Mouse (Mus musculus) lung, postnatal 0 days (tissue): ENCODE data around the gene Trio.

Experiments
- CTCF ChIP-seq: IDR thresholded peaks from 2 replicates; pipeline ENCODE4 v1.5.1; 2016; ENCODE audit warnings: antibody characterized with exemption, mild to moderate bottlenecking
- EP300 ChIP-seq: IDR thresholded peaks from 2 replicates; pipeline ENCODE4 v1.6.1; 2016; ENCODE audit warnings: antibody characterized with exemption, mild to moderate bottlenecking, control low read depth

DNA sequence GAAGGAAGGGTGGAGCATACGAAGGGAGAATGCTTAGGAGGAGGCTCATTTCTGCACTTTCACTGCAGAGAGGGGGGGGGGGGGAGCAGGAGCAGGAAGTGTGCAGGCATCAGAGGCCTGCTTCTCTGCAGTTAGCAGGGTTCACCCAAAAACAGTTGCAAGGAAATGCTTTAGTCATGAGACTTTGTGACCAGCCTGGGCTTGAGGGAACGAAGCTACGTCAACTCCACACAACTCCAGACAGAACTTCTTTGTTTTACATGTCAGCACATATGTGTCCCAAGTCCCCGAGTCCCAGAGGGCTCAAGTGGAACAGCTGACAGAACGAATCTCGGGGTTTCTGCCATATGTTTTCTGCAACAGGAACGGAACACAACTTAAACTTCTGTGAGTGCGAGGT lies 99.8 kb downstream of the Trio start:
- TF ChIP-seq EP300: no peak
- no peak for TF ChIP-seq CTCF
